Mouse (Mus musculus) kidney, postnatal 0 days (tissue): ENCODE measurements around the gene Ap3m1. TPM values are rescaled to one million over a fixed set of nuclear protein-coding genes. Genes with fewer than 3 reads are reported as not detected.

Experiments
- ATAC-seq: fragments of 200-750 bp; cut with Nextera tagmentation; replicated peaks from 2 replicates; pipeline ENCODE4 v1.8.0; 2017; ENCODE audit warnings: low read depth, moderate number of reproducible peaks, moderate TSS enrichment, moderate library complexity; ENCODE audit not compliant: low FRiP score
- DNase-seq: peaks from one replicate; pipeline ENCODE4 v3.0.0-alpha.2; 2016; ENCODE audit warnings: low spot score
- H3K27ac ChIP-seq: fragments of 300-500 bp; sonication (generic); 2 replicates; pipeline ENCODE4 v1.5.1; 2014; ENCODE audit warnings: mild to moderate bottlenecking
- H3K27me3 ChIP-seq: fragments of 300-500 bp; sonication (generic); 2 replicates; pipeline ENCODE4 v1.6.1; 2014; ENCODE audit warnings: low read length, mixed read lengths; ENCODE audit not compliant: insufficient read depth
- H3K36me3 ChIP-seq: fragments of 300-500 bp; sonication (generic); 2 replicates; pipeline ENCODE4 v1.6.1; 2014; ENCODE audit warnings: low read length, mixed read lengths; ENCODE audit not compliant: insufficient read depth
- H3K4me1 ChIP-seq: fragments of 300-500 bp; sonication (generic); replicated peaks from 2 replicates; pipeline ENCODE4 v1.6.1; 2014; ENCODE audit warnings: antibody characterized with exemption, low read length, mixed read lengths; ENCODE audit not compliant: insufficient read depth
- H3K4me2 ChIP-seq: fragments of 300-500 bp; sonication (generic); 2 replicates; pipeline ENCODE4 v1.6.1; 2014; ENCODE audit warnings: mild to moderate bottlenecking, low read length, moderate library complexity, mixed read lengths
- H3K4me3 ChIP-seq: fragments of 300-500 bp; sonication (generic); replicated peaks from 2 replicates; pipeline ENCODE4 v1.5.1; 2014; ENCODE audit warnings: low read depth, low read length
- H3K9ac ChIP-seq: fragments of 300-500 bp; sonication (generic); 2 replicates; pipeline ENCODE4 v1.6.1; 2014; ENCODE audit warnings: low read depth, low read length
- H3K9me3 ChIP-seq: fragments of 300-500 bp; sonication (generic); replicated peaks from 2 replicates; pipeline ENCODE4 v1.6.1; 2016; ENCODE audit warnings: low read length, inconsistent platforms, mixed read lengths
- CTCF ChIP-seq: IDR thresholded peaks from 2 replicates; pipeline ENCODE4 v1.5.1; 2016; ENCODE audit warnings: antibody characterized with exemption, low read depth, mild to moderate bottlenecking, moderate library complexity
- WGBS: fragments of 180-500 bp; shearing (Covaris S2); extraction: QIAGEN DNeasy Blood & Tissue Kit; methylation state at CpG from one replicate; pipeline ENCODE4 v1.1.7; 2014; 5-methylcytosine and 5-hydroxymethylcytosine counted together
- polyA plus RNA-seq: library from polyadenylated mRNA; unstranded; fragments of >200 nt; fragmentation: Nextera tagmentation; extraction: Ambion mirVana; gene quantifications from 2 replicates; pipeline ENCODE4 v1.2.1, GENCODE M21; 2015

Ap3m1 gene
- polyA plus RNA-seq, 1 experiment from 2014 or later, result 50.7 TPM

- WGBS, result 46% methylated on average over 11 of the region's 11 CpGs
Observed at GRCm38 (mm10) chr14:21074398-21075320, 22.4 kb upstream of the Ap3m1 start.

DNA sequence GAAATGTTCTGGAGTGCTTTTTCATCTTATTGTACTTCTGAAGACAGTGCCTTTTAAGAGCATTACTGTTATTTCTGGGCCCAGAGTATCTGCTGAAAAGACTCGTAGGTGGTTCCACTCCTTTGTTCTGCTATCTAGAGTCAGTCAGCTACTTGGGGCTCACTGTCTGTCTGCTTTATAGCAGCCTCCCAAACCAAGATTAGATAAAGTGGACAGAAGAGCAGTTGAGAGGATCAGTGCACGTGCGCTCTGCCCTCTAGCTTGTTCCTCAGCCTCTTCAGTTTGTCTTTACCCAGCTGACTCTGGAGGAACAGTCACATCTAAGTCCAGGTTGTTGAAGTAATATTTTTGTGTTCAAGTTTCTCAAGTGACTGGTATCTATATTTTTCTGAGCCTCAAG is 21.7 kb upstream of the Ap3m1 start:
- DNase-seq, result no peak
- no peak for ATAC-seq
- Histone ChIP-seq H3K27ac (no peak overlapping the region), H3K4me1 (peaks cover 4% of the 10 kb centered on the region; the same call in 1 of the 2 replicates), H3K27me3 (no peaks in the 10 kb centered on the region), H3K4me3 (no peak overlapping the region), H3K9ac (no peak overlapping the region), H3K9me3 (no peaks in the 10 kb centered on the region), H3K36me3 (no peaks in the 10 kb centered on the region), H3K4me2 (no peak overlapping the region)
- 80% methylated on average over 3 of the region's 3 CpGs for WGBS
- TF ChIP-seq CTCF, result no peak

More at GRCm38 (mm10) chr14:21074398-21075320, 22.4 kb upstream of the Ap3m1 start:
- TF ChIP-seq CTCF, result no peak
- Histone ChIP-seq H3K4me1 (peaks cover 4% of the 10 kb centered on the region; the same call in 1 of the 2 replicates), H3K27ac (no peak overlapping the region), H3K9me3 (no peaks in the 10 kb centered on the region), H3K9ac (no peak overlapping the region), H3K36me3 (no peaks in the 10 kb centered on the region), H3K27me3 (no peaks in the 10 kb centered on the region), H3K4me3 (peak overlapping the region; percentile 67; the same call in 1 of the 2 replicates), H3K4me2 (peak overlapping the region; percentile 79)
- peak; percentile 3 for DNase-seq
- no peak for ATAC-seq

- no peak overlapping the region for H3K27ac ChIP-seq
- DNase-seq, result no peak
- H3K9ac ChIP-seq, result no peak overlapping the region
- H3K4me1 ChIP-seq, result no peaks in the 10 kb centered on the region
- no peaks in the 10 kb centered on the region for H3K27me3 ChIP-seq
- no peaks in the 10 kb centered on the region for H3K36me3 ChIP-seq
- H3K4me2 ChIP-seq, result no peak overlapping the region
- H3K4me3 ChIP-seq, result no peak overlapping the region
- no peak for ATAC-seq
- TF ChIP-seq CTCF, result peak; percentile 31; the same call in 1 of the 2 replicates
- no peaks in the 10 kb centered on the region for H3K9me3 ChIP-seq
- 91% methylated on average over 5 of the region's 5 CpGs for WGBS
Observed at GRCm38 (mm10) chr14:21069594-21069993, 17.3 kb upstream of the Ap3m1 start.

GRCm38 (mm10) chr14:21065490-21066162 is 13.3 kb upstream of the Ap3m1 start:
- ATAC-seq, result no peak

DNA sequence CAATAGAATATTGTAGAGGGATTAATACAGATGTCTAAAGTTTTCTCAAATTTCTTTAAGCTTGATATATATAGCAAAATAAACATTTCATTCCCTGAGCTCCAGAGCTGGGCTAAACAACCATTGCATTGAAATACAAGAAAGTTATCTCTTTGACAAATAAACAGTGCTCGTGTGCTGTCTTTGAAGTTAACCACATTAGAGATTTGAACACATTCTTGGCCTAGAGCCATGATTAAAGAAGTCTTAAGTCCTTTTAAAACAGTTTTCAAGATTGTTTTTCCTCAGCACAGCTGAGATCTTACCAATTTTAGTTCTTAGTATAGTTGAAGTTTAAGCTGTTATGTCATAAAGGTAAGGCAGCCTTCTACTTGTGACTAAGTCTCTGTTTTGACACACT is 12.0 kb upstream of the Ap3m1 start:
- peak; percentile 49 for DNase-seq
- TF ChIP-seq CTCF, result no peak

More at GRCm38 (mm10) chr14:21065490-21066162, 13.3 kb upstream of the Ap3m1 start:
- Histone ChIP-seq H3K4me1 (no peaks in the 10 kb centered on the region), H3K4me2 (no peak overlapping the region), H3K4me3 (no peak overlapping the region), H3K27ac (no peak overlapping the region), H3K9me3 (no peaks in the 10 kb centered on the region), H3K9ac (no peak overlapping the region), H3K27me3 (no peaks in the 10 kb centered on the region), H3K36me3 (no peaks in the 10 kb centered on the region)
- 58% methylated on average over 8 of the region's 8 CpGs for whole genome bisulfite sequencing
- TF ChIP-seq CTCF, result no peak
- peak; percentile 32 for DNase-seq

DNA sequence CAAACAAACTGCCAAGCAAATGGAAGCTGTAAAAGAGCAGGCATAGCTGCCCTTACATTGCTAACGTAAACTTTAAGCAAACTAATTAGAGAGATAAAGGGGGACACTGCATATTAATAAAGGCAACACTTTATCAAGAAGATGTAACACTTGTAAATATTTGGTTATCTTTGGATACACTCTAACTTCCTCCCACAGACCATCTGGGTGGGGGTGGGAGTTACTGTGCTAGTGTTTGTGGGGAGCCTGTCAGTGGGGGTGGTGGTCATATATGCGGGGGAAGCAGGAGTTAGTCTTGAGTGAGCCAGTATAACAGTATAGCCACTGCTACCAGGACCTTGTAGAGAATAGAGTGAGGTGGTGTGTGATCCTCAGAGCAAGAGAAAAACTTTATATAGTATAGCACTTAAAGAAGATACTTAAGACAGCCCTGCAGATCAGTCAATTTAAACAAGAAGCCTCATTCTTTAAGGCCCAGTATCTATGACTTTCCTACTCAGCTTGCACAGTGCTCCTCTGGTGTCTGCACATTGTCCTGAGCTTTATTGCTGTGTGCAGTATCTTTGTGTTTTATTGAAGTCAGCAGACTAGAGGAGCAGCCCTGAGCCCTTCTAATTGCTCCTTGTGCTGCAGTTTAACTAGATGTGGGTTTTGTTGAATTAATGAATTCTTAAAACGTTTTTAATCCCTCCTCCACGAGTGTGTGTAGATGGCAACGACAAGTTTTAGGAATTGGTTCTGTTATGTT is 10.6 kb upstream of the Ap3m1 start:
- WGBS, result 72% methylated on average over 5 of the region's 5 CpGs

More for the DNA sequence above, 12.0 kb upstream of the Ap3m1 start:
- no peak overlapping the region for H3K9ac ChIP-seq
- WGBS, result 24% methylated on average over 1 of the region's 1 CpGs
- H3K4me1 ChIP-seq, result no peaks in the 10 kb centered on the region
- no peaks in the 10 kb centered on the region for H3K27me3 ChIP-seq
- no peaks in the 10 kb centered on the region for H3K36me3 ChIP-seq
- H3K4me3 ChIP-seq, result no peak overlapping the region
- ATAC-seq, result no peak
- H3K4me2 ChIP-seq, result no peak overlapping the region
- H3K9me3 ChIP-seq, result no peaks in the 10 kb centered on the region
- H3K27ac ChIP-seq, result no peak overlapping the region

More for the DNA sequence above, 10.6 kb upstream of the Ap3m1 start:
- no peak for DNase-seq
- Histone ChIP-seq H3K4me2 (no peak overlapping the region), H3K4me3 (no peak overlapping the region), H3K9me3 (no peaks in the 10 kb centered on the region), H3K4me1 (no peaks in the 10 kb centered on the region), H3K27ac (no peak overlapping the region), H3K27me3 (no peaks in the 10 kb centered on the region), H3K36me3 (no peaks in the 10 kb centered on the region), H3K9ac (no peak overlapping the region)
- no peak for TF ChIP-seq CTCF
- ATAC-seq, result no peak
